Mouse (Mus musculus) bone marrow macrophage, adult 2 months (primary cell): ENCODE data around the gene Ovch2. TPM values are rescaled to one million over a fixed set of nuclear protein-coding genes. Genes with fewer than 3 reads are reported as not detected.

Experiments used
- H3K27ac ChIP-seq: 2 replicates; pipeline ENCODE4 v1.5.1; 2012; ENCODE audit warnings: low read depth, low read length; ENCODE audit not compliant: insufficient read depth
- H3K4me1 ChIP-seq: 2 replicates; pipeline ENCODE4 v1.6.1; 2012; ENCODE audit warnings: low read length; ENCODE audit not compliant: control insufficient read depth, insufficient read depth
- H3K4me3 ChIP-seq: 2 replicates; pipeline ENCODE4 v1.5.1; 2012; ENCODE audit warnings: mild to moderate bottlenecking, low read length, moderate library complexity; ENCODE audit not compliant: insufficient read depth
- CTCF ChIP-seq: IDR thresholded peaks from 2 replicates; pipeline ENCODE4 v1.5.1; 2012; ENCODE audit warnings: low read depth, mild to moderate bottlenecking, low read length, moderate library complexity
- POLR2A ChIP-seq: IDR thresholded peaks from 2 replicates; pipeline ENCODE4 v1.6.1; 2012; ENCODE audit warnings: mild to moderate bottlenecking, low read depth, low read length, borderline replicate concordance
- polyA plus RNA-seq: library from polyadenylated mRNA; stranded (reverse); fragments of >200 nt; gene quantifications from 2 replicates; pipeline ENCODE4 v1.2.4, GENCODE M21; 2012; ENCODE audit not compliant: missing spikeins, insufficient read depth, insufficient read length

Ovch2 gene
- polyA plus RNA-seq, 1 experiment = not detected

DNA sequence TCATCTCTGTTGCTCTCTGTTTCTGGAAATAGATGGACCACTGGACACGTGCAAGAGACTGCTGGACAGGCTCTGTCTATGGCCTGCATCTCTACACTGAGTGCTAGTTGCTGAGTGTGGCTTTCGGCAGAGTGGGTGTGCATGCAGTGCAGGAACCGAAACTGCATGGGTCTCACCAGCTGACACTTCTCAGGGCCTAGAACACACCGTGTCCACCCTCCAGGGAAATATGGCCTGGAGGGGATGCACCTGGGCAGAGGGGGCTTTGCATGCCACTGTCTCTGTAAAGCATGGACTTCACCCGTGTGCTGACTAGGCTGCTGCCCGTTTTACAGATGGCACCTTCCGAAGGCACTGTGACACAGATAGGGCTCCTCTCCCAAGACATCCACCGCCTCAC, 55.0 kb downstream of the Ovch2 start:
- Histone ChIP-seq H3K27ac (no peak overlapping the region), H3K4me1 (peaks cover 6% of the 10 kb centered on the region), H3K4me3 (no peak overlapping the region)
- TF ChIP-seq POLR2A (no peak), CTCF (no peak)

- Histone ChIP-seq H3K4me3 (no peak overlapping the region), H3K27ac (no peak overlapping the region), H3K4me1 (peaks cover 6% of the 10 kb centered on the region)
- TF ChIP-seq POLR2A (no peak), CTCF (no peak)
Observed at GRCm38 (mm10) chr7:107745111-107745510, 55.9 kb downstream of the Ovch2 start.

DNA sequence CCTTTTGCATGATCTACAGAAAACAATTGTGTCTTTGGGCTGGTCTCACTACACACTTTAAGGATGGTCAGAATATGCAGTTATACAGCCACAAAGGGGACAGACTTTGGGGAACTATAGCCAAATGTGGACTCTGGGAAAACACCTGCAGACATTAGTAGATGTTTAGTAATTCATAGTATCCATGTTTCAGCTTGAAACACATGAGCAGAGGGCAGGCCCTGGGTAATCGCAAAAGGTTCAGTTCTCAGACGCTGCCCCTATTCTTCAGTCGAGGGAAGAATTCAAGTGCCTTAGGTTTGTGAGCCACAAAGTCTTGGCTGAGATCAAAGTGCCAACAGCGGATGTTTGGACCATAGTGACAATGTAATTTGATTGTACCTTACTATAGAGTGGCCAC, 56.6 kb downstream of the Ovch2 start:
- TF ChIP-seq CTCF (no peak), POLR2A (no peak)
- Histone ChIP-seq H3K27ac (no peak overlapping the region), H3K4me1 (peaks cover under 1% of the 10 kb centered on the region; the same call in 1 of the 2 replicates), H3K4me3 (no peak overlapping the region)

- no peak for TF ChIP-seq POLR2A
- TF ChIP-seq CTCF = no peak
- Histone ChIP-seq H3K27ac (no peak overlapping the region), H3K4me1 (no peaks in the 10 kb centered on the region), H3K4me3 (no peak overlapping the region)
Observed at GRCm38 (mm10) chr7:107742963-107743465, 58.0 kb downstream of the Ovch2 start.

- H3K4me1 ChIP-seq = no peaks in the 10 kb centered on the region
- no peak overlapping the region for H3K27ac ChIP-seq
- H3K4me3 ChIP-seq = no peak overlapping the region
- TF ChIP-seq CTCF (no peak), POLR2A (no peak)
Observed at GRCm38 (mm10) chr7:107738726-107739125, 62.3 kb downstream of the Ovch2 start.

GRCm38 (mm10) chr7:107733162-107733561, 67.8 kb downstream of the Ovch2 start:
- Histone ChIP-seq H3K4me1 (no peaks in the 10 kb centered on the region), H3K4me3 (no peak overlapping the region), H3K27ac (no peak overlapping the region)
- no peak for TF ChIP-seq CTCF
- TF ChIP-seq POLR2A = no peak

Other genes with a start within 250 kb of the Ovch2 start
- gene Olfml1, start 233.8 kb downstream of the Ovch2 start, polyA plus RNA-seq = not detected in 2 replicates
- gene Ppfibp2, start 206.0 kb downstream of the Ovch2 start, polyA plus RNA-seq = 44.3 and 45.4 TPM in 2 replicates
- gene 5330417H12Rik, start 176.0 kb downstream of the Ovch2 start, polyA plus RNA-seq = not detected in 2 replicates
- gene Cyb5r2, start 43.2 kb downstream of the Ovch2 start, polyA plus RNA-seq = not detected in 2 replicates
- not detected in 2 replicates for gene Olfr467, start 11.1 kb upstream of the Ovch2 start, polyA plus RNA-seq
- not detected in 2 replicates for gene Olfr469, start 24.3 kb upstream of the Ovch2 start, polyA plus RNA-seq
- gene Olfr470, start 46.3 kb upstream of the Ovch2 start, polyA plus RNA-seq = not detected in 2 replicates
- not detected in 2 replicates for gene Olfr472, start 96.7 kb upstream of the Ovch2 start, polyA plus RNA-seq
- not detected in 2 replicates for gene Olfr473, start 129.2 kb upstream of the Ovch2 start, polyA plus RNA-seq
- gene Olfr474, start 153.4 kb upstream of the Ovch2 start, polyA plus RNA-seq = not detected in 2 replicates
- not detected in 2 replicates for gene Olfr476, start 163.6 kb upstream of the Ovch2 start, polyA plus RNA-seq
- gene Olfr477, start 185.5 kb upstream of the Ovch2 start, polyA plus RNA-seq = 0.29 TPM in 1 of 2 replicates, not detected in the other
- not detected in 2 replicates for gene Olfr478, start 232.8 kb upstream of the Ovch2 start, polyA plus RNA-seq
- not detected in 2 replicates for gene Olfr479, start 249.5 kb upstream of the Ovch2 start, polyA plus RNA-seq